Mouse (Mus musculus) fibroblast of lung, adult 2 months (primary cell): ENCODE data around the gene Gm35315.
A peak's percentile ranks its signal among the peaks of the same experiment; 100 is the strongest.
"Not testable (repeated sequence)": the region's sequence is repeated elsewhere in the genome, so short reads cannot be mapped to it uniquely, and the experiment has no call there.

Source experiments
- DNase-seq: peaks from one replicate; pipeline ENCODE4 v3.0.0-alpha.2; 2011; ENCODE audit warnings: low read depth

The Gm35315 gene

DNA sequence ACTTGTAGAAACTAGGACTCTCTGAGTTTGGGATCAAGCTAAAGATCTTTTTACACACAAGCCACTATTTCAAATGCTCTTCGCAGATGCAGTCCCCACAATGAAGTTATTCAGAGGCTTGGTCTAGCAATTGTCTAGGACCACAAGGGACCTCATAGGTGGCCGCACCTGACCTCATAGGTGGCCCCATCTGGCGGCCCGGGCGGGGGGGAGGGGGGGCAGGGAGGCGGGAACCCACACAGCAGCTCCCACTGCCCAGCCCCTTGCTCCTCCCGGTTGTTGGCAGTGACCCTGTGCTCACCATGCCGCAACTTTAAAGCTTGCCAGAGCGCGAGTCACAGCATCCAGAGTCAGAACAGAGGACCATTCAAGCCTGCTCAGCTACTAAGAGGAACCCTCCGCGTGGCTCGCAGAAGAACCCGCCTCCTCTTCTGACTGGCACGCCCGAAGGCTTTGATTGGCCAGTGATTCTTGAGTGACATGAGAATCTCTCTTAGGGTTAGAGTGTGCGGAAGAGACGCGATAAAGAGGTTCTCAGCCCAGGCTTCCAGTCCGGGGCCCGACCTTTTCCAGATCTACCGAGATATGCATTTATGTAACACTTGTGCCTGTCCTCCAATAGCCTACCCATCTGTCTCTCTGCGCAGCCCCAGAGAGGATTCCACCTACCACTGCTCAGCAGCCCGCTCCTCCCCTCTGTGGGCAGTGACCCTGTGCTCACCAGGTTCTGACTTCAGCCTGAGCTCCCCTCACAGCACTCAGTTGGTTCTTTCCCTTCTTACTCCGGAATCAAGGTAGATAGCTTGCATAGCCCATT is at the start of gene Gm35315:
TSS of gene Gm35315 (minus strand) at position 391 of the 817 bp plus-strand sequence.
- DNase-seq = peak; percentile 88

DNA sequence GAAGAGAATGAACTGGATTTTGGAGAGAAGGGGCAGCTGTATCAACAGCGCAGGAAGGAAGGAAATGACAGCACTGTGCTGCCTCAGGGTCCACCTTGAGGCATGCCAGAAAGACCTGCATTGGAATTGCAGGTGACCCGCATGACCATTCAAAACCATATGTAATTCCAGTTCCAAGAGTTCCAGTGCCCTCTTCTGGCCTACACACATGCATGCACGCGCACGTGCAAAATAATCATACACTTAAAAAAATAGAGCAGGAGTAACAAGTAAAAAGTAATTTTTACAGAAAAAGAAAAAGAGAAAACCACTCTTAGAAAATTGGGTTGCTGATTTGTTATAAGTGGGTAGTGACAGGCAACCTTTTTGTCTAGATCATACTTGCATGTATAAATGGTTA is 48.8 kb upstream of the Gm35315 start:
- no peak for DNase-seq

DNA sequence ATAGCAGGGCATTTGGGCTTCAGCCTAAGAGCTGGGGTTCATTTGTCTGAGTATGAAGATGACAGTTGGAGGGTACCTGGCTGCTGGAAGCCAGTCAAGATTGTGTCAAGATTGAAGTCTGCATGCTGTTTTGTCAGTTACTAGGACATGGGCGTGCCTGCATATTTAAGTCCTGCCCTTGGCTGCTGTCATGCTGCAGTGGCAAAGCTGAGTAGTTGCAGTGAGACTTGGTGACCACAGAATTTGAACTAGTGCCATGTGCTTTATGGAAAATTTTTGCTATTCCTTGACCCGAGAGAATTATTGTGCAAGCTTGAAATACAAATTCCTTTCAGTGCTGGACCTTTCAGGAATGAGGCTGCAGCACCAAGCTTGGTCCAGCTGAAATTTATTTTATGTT is 48.1 kb upstream of the Gm35315 start:
- peak; percentile 68 for DNase-seq

DNA sequence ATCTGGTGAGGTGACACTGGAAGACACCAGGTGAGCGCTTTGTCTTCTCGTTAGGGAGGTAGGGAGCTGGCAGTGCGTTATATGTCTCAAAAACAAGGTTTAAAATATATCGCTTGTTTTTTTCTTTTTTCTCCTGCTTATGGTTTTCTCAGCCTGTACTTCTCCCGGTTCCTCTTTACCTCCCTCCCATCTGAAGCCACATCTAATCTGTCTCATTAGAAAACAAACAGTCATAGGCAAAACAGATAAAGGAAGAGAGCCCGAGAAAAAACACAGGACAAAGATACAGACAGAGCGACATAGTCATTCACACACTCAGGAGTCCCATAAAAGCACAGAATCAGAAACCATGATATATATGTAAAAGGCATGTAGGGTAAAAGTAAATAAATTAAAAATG is 46.2 kb upstream of the Gm35315 start:
- DNase-seq = no peak

DNA sequence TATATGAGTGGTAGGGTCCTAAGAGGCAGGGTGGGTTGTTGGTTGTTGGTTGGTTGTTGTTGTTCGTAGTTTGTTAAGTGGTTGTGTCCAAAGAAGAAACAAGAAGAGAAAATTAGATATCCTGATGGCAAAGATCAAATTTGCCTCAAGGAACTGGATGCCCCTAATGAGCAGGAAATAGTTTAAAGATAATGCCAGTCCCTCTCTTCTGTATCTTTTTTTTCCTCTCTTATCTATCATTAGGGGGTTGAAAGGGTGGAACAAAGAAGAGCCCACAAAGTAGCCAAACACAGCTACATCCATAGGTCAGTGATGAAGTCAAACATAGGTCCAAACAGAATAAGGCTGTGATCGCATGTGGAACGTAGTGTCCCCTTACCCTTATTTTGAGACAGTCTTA is 45.1 kb upstream of the Gm35315 start:
- no peak for DNase-seq

DNA sequence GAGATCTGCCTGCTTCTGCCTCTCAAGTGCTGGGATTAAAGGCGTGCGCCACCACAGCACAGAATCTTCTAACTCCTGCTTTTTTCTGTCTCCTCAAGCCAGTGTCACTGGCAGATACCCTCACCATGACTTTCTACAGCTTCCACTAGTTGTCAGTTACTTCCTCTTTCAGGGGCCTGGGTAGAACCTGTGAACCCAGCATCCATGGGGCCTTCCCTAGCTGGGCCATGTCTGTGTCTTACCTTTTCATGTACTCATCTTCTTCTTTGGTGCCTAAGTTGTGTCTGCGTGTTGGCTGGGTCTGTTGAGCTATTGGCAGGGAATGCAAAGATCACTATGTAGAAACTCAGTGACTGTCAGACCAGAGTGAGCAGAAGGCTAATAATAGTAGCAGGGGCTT is 43.6 kb upstream of the Gm35315 start:
- DNase-seq = no peak

DNA sequence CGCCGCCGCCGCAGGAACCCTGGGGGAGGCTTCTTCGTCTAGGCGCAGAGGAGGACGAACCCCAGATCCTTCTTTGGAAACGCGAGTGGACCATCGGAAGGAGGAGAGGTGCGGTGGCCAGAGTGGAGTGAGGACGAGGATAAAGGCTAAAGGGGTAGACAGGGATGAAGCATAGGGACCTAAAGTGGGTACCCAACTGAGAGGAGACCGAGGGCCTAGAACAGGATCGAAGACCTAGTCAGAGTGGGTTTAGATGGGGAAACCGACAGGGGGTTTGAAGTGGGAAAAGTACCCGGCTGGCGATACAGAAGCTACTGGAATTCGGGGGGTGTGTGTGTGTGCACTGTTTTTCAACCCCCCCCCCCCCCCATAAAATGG is 41.9 kb upstream of the Gm35315 start:
- DNase-seq = no peak

DNA sequence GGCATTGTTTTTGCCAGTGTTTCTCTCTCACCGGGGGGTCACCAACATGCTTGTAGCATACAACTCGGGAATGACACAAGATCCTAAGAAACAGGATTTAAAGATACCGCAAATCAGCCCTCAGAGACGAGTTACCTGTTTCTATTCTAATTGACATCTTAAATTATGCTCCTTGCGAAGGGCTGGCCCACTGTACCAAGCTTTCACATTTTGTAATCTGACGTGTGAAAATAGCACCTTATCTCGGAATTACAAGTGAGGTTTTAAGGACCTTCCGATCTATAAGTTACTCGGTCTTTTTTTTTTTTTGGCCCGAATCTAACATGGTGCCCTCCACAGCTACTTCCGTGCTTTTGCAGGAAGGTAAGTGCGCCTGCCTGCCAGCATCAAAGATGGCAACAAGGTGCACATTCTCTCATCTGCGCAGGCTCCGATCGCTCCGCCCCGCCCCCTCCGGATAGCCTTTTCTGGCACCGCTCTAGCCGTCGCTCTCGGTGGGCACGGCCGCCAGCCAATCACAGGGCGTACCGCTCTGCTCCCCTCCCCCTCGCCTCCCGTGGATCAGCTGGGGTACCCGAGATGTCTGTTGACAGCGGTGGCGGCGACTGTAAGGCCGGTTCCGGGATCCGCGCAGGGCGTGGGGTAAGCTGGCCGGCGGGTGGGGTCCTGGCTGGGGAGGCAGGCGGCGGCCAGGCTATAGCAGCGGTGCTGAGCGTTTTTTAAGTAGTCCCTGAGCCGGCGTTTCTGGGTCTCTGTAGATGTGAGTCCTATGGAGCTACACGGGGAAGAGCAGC is 41.3 kb upstream of the Gm35315 start, which contains the start of gene Chfr:
TSS of gene Chfr (plus strand) at position 550 of the 794 bp plus-strand sequence.
- peak; percentile 97 for DNase-seq

DNA sequence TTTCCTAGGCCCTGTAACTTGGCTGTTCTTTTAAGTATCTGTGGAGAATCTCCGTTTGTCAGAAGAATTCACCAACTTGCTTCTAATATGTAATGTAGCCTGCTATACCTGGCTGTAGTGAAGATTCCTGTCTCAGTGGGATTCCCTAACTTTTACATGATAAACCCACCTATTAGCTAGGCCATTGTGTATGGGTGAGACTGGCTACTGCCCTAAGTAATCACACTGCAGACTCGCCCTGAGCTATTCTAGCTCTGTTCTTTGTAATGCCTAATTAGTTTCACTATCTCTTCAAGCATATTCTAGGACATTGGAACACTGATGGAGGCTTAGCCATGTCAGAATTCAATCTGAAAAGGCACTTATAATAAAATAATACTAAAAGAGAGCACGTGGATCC is 28.2 kb upstream of the Gm35315 start:
- not testable (repeated sequence) for DNase-seq

DNA sequence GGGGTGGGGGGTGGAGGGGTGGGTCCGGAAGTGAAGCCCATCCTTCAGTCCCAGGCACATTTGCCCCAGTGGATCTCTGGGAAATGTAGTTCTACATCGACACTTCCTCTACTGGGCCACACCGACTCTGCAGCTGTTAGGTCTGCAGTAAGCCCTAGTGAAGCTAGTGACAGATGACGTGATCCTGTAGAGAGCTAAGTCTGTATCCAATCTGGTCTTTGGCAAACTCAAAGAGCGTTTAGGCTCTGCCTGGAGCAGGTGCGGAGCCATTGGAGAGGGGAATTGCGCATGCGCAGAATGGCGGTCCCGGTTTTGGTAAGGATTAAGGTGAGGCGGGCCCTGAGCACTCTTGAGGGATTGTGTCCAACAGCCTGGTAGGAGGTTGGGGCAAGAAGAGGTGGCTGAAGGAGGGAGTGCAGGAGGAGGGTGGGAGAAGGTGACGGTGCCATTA is 15.8 kb upstream of the Gm35315 start, which contains the start of gene Zfp605:
TSS of gene Zfp605 (plus strand) at position 102 of the 451 bp plus-strand sequence.
- peak; percentile 44 for DNase-seq

DNA sequence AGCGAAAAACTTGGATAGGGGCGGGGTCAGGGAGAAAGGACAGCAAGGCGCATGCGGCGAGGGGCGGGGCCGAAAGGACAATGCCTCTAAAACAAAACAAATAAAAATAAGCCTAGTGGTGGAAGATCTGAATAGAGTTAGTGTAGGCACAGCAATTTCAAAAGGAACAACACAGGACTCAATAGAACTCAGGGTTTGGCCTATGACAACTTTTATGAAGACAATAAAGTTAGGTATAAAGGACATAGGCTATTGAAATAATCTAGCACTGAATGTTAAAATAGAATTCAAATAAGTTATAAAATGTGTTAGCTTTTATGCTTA is 14.0 kb upstream of the Gm35315 start:
- DNase-seq = no peak

DNA sequence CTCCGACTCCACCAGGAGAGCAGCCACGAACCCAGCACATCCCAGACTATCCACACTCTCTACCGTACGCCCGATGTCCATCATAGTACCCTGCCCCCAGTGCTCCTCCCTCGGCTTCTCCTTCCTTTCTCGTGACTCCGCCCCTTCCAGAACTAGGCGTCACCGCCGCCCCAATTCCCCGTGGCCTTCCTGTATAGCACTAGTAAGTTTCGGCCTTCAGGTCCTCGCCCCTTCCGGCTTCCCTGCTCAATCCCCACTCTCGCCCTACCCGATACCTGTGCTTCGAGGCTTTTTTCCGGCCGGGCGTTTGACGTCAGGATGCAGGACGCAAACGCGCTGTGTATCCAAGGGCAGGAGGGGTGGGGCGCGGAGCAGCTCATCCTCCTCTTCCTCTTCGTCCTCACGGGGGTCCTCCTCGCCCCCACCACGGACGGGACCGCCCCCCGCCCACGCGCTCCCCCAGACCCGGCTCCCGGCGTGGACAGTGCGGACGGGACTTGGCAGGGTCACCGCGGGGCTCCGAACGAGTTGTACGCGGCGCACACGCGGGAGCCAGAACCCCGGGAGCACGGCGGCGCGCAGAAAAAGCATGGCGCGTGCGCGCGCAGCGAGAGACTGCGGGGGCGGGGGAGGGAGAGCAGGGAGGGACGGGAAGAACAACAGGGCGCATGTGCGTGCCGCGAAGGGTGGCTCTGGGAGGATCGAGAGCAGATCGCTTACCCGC is 13.5 kb upstream of the Gm35315 start, which contains the start of gene Gtpbp6:
TSS of gene Gtpbp6 (minus strand) at position 617 of the 724 bp plus-strand sequence.
- DNase-seq = peak; percentile 90

DNA sequence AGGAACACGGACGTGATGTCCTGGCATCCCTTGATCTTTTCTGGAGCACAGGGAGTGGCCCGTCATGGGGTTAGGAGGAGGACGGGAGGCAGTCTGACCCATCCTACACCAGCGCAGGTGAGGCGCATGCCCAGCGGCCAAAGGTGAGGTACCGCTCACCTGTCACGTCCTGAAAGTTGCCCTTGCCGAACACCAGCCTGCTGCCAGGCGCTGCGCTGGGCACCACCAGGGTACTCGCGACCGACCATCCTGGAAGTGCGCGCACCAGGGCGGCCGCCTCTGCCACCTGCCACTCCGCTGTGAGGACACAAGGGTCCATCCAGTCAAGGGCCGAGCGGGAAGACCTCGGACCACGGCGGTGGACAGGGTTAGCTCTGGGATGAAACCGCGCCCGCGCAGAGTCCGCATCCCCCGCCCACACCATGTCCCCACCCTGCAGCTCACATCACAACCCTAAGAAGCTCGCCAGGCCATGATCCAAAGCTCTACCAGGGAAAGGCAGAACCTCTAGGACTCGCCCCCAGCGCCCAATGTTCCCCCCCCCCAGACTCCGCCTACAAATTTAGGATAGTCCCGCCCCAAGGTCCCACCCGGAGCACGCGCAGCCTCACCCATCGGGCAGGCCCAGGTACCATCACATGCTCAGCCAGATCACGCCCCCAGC is 12.8 kb upstream of the Gm35315 start:
- no peak for DNase-seq

DNA sequence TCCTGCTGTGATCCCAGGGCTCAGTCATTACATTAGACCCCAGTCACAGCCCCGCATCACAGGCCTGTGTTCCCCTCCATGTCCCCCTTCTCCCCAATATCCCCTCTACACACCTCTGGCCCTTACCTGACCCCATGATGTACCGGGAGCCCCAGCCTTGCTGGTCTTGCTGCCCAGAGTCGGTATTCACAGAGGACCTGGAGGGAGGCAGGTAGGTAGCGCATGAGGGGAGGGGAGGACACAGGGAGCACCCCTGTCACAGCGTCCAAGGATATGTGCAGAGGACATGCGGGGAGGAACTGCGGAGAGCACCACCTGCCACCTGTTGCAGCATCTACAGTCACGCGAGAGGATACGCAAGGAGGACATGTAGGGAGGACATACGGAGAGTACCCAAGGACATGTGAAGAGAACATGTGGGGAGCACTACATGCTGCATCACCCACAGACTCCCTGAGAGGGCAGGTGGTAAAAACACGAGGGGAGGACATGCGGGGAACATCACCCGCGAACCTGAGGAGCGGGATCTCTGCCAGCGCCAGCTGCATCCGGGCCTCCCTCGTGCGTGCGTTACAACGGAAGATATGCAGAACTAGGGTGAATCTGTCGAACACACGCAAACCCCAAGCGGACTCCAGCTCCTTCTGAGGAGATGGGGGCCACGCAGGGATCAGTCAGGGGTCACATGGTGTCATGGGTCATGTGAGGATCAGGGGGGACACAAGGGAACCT is 12.1 kb upstream of the Gm35315 start:
- DNase-seq = no peak

DNA sequence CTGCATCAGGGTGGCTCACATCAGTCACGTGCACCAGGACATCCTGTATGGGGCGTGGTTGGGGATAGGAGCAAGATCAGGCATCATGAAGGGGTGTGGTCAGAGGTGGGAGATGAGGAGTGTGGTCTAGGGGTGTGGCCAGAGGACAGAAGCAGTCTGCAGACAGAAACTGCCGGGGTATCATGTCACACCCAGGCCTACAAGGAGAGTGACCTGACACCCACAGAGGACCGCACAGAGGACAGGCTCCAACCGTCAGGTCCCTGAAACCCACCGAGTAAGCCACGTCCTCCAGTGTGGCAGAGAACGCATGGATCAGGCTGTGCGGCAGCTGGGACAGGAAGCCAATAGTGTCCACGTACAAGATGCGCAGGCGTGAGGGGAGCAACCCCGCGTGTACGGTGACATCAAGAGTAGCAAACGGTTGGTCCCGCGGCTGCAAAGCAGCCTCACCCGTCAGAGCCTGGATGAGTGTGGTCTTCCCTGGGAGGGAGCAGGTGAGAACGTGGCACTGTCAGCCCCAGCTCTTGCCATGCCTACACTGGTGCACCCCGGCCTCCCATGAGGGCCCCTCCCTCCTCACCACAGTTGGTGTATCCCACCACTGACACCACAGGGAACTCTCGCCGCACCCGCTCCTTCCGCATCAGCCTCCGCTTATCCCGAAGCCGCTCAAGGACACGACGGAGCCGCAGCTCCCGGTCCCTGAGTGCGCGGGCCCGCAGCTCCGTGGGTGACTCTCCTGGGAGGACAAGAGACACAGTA is 10.6 kb upstream of the Gm35315 start:
- no peak for DNase-seq

DNA sequence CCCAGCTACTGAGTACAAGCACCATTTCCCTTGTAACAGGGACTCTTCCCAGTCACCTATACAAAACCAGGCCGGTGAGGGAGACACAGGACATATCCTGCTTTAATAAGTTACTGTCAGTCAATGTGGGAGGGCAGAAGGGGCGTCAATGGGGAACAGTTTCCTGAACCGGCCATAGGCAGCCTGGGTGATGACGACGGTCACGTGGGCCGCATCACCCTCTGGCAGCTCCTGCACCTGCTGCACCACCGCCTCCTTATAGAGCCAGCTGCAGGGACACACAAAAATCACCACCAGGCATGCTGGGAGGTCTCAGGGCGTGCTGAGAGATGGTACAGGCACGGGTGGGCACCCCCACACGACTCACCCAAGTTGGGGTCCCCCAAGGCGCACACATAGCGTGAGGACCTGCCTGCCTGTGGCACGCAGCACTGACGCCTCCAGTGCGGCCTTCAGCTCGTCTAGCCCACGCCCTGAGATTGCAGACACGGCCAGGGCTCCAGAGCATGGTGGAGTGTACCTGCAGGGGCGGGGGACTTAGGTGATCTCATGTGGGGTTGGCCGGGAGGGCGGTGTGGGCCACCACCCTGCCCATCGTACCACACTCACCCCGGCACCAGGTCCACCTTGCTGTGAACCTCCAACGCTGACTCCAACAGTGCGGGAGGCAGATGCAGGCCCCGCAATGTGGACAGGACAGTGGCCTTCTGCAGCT is 9.8 kb upstream of the Gm35315 start:
- DNase-seq = no peak

DNA sequence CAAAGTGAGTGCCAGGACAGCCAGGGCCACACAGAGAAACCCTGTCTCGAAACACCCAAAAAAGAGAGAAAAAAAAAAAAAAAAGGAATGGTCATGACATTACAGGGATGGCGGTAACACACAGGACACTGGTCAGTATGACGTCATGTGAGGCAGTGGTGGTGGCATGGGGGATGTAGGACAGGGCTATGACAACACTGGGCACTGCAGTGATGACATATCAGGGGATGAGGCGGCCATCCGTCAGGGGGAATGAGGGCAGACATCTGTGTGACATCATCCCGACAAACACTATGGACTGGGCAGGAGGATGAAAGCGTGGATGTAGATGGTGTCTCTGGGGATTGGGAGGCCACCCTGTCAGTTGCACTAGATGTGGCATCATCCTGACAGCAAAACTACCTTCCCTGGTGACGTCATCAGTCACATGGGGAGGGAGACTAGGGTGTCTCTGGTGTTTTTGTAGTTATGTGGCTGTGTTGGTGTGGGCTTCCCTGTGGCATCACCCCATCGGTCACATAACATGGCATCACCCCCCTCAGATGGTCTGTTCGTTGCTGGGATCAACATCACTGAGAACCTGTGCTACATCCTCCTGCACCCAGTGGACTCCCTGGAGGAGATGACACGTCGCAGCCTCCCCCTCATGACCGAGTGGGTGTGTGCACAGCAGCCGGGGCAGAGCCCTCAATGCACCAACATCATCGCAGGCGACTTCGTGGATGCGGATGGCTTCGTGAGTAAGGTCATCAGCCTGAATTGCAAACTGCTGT is 8.8 kb upstream of the Gm35315 start:
- DNase-seq = no peak

DNA sequence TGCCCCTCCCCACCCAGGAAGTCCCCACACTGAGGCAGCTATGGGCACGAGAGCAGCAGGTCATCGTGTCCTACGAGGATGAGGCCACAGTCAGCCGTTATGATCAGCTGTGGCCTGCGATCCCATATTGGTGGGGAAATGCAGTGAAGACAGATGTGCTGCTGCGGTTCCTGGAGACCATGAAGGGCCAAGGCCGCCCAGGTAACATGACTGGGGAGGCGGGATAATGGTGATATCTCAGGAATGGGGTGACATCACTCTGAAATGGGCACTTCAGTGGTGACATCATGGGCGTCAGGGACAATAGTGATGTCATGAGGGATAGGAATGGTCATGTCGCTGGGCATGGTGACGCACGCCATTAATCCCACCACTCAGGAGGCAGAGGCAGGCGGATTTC is 8.2 kb upstream of the Gm35315 start:
- no peak for DNase-seq
